10 mouse cellular contexts compared by ENCODE assay signal in genomic region chr12:9031166-9031565, GRCm38 (mm10). TPM values are rescaled to one million over a fixed set of nuclear protein-coding genes. Genes with fewer than 3 reads are reported as not detected.
DNase-seq lines count a peak whose midpoint lies in the region; ATAC-seq and TF ChIP-seq lines count a peak whose summit lies in the region.
"Had no signal": no experiment of that assay in that cellular context is flagged by ENCODE, and none has a peak within 500 bp of the region (broad histone marks: within the 10 kb centered on the region; RNA-seq: fewer than 3 reads in every experiment).

No protein-coding gene starts in this region.

- H3K27ac ChIP-seq in layer of hippocampus, adult 2 months = peak overlapping the region; percentile 53
- no peak overlapping the region for H3K27ac ChIP-seq in embryonic facial prominence, embryonic 15.5 days (replicated peaks)
- H3K27ac ChIP-seq in intestine, embryonic 15.5 days = 0 out of 2 replicates have a peak overlapping the region, but pooled peaks have one; percentile 100
- no peak overlapping the region for H3K27ac ChIP-seq in midbrain, postnatal 0 days (ENCODE audit: low read depth, low read length)

- peak overlapping the region; percentile 70 for H3K4me2 ChIP-seq in embryonic facial prominence, embryonic 15.5 days (replicated peaks)
- H3K4me2 ChIP-seq in intestine, embryonic 15.5 days (replicated peaks) = peak overlapping the region; percentile 65
- peak overlapping the region; percentile 58 for H3K4me2 ChIP-seq in midbrain, postnatal 0 days (ENCODE audit: low read depth, low read length, poor library complexity, severe bottlenecking)

- H3K4me1 ChIP-seq in embryonic facial prominence, embryonic 15.5 days = peaks cover 7% of the 10 kb centered on the region; the same call in 1 of the 2 replicates
- no peaks in the 10 kb centered on the region for H3K4me1 ChIP-seq in intestine, embryonic 15.5 days (replicated peaks)
- H3K4me1 ChIP-seq in midbrain, postnatal 0 days (ENCODE audit: insufficient read depth, low read length) = no peaks in the 10 kb centered on the region

- DNase-seq in layer of hippocampus, adult 2 months (ENCODE audit: low spot score in 2 of 2) = no peak
- DNase-seq in layer of hippocampus, adult 8-10 months (ENCODE audit: low spot score in 2 of 2) = no peak
- DNase-seq in midbrain, postnatal 0 days (ENCODE audit: low spot score) = no peak
- no peak for DNase-seq in thymus, postnatal 4 days
- DNase-seq in left cerebral cortex, adult 8-10 months (ENCODE audit: low spot score in 2 of 2) = no peak
- DNase-seq in ovary, postnatal 10 days (ENCODE audit: low spot score) = no peak
- DNase-seq: thymus, adult 18-20 months had no signal

- 0 out of 2 replicates have a peak overlapping the region, but pooled peaks have one; percentile 81 for H3K9ac ChIP-seq in embryonic facial prominence, embryonic 15.5 days
- H3K9ac ChIP-seq in intestine, embryonic 15.5 days = peak overlapping the region; percentile 91; the same call in 1 of the 2 replicates
- peak overlapping the region; percentile 68 for H3K9ac ChIP-seq in midbrain, postnatal 0 days (replicated peaks; ENCODE audit: low read length, poor library complexity, severe bottlenecking)

- WGBS in embryonic facial prominence, embryonic 15.5 days = 71% methylated on average over 8 of the region's 8 CpGs
- 62% methylated on average over 8 of the region's 8 CpGs for WGBS in intestine, embryonic 15.5 days
- 58% methylated on average over 8 of the region's 8 CpGs for WGBS in midbrain, postnatal 0 days

- no peak for TF ChIP-seq CTCF in layer of hippocampus, adult 2 months (conservative IDR thresholded peaks at IDR 0.05)
- no peak for TF ChIP-seq CTCF in midbrain, postnatal 0 days (IDR thresholded peaks at IDR 0.05)

- no peaks in the 10 kb centered on the region for H3K9me3 ChIP-seq in embryonic facial prominence, embryonic 15.5 days (replicated peaks)
- H3K9me3 ChIP-seq in intestine, embryonic 15.5 days = no peaks in the 10 kb centered on the region
- H3K9me3 ChIP-seq in midbrain, postnatal 0 days (ENCODE audit: low read length) = no peaks in the 10 kb centered on the region

- H3K27me3 ChIP-seq in embryonic facial prominence, embryonic 15.5 days = no peaks in the 10 kb centered on the region
- no peaks in the 10 kb centered on the region for H3K27me3 ChIP-seq in intestine, embryonic 15.5 days (replicated peaks)
- no peaks in the 10 kb centered on the region for H3K27me3 ChIP-seq in midbrain, postnatal 0 days (ENCODE audit: insufficient read depth, low read length)
- H3K27me3 ChIP-seq: Patski had no signal

- H3K4me3 ChIP-seq in layer of hippocampus, adult 2 months = peak overlapping the region; percentile 96
- H3K4me3 ChIP-seq in embryonic facial prominence, embryonic 15.5 days (replicated peaks) = peak overlapping the region; percentile 60
- peak overlapping the region; percentile 65 for H3K4me3 ChIP-seq in intestine, embryonic 15.5 days (replicated peaks)
- peak overlapping the region; percentile 46 for H3K4me3 ChIP-seq in midbrain, postnatal 0 days (ENCODE audit: low read depth, low read length)

- H3K36me3 ChIP-seq in embryonic facial prominence, embryonic 15.5 days = peaks cover 11% of the 10 kb centered on the region; the same call in 1 of the 2 replicates
- no peaks in the 10 kb centered on the region for H3K36me3 ChIP-seq in intestine, embryonic 15.5 days
- peaks cover 12% of the 10 kb centered on the region; the same call in 1 of the 2 replicates for H3K36me3 ChIP-seq in midbrain, postnatal 0 days (ENCODE audit: insufficient read depth, low read length)

- no peak for ATAC-seq in embryonic facial prominence, embryonic 15.5 days (ENCODE audit: insufficient number of reproducible peaks, low FRiP score, low TSS enrichment, low read depth)
- no peak for ATAC-seq in intestine, embryonic 15.5 days
- ATAC-seq in midbrain, postnatal 0 days (ENCODE audit: low FRiP score) = no peak
- ATAC-seq: Patski had no signal

RNA-seq across cellular contexts. Expression of gene Ttc32, which starts 1.4 kb away (rescaled TPM):
- 1 to 10 TPM; 4.7 to 5.3 TPM for total RNA-seq in layer of hippocampus, adult 2 months (2021)
- total RNA-seq in layer of hippocampus, adult 8-10 months (2022) = 1 to 10 TPM; 5.0 to 7.2 (median 5.4) TPM
- 14.4 and 14.5 TPM in 2 replicates for polyA plus RNA-seq in embryonic facial prominence, embryonic 15.5 days (2015; fragmentation: Nextera tagmentation; extraction: Ambion mirVana)
- 31.7 and 35.8 TPM in 2 replicates for polyA plus RNA-seq in intestine, embryonic 15.5 days (2015; fragmentation: Nextera tagmentation; extraction: Ambion mirVana)
- 5.1 and 8.6 TPM in 2 replicates for total RNA-seq in midbrain, postnatal 0 days (2014; rRNA removed)
- polyA plus RNA-seq in midbrain, postnatal 0 days (2015; fragmentation: Nextera tagmentation; extraction: Ambion mirVana) = 5.3 and 5.4 TPM in 2 replicates
- total RNA-seq in left cerebral cortex, adult 8-10 months (2022) = 1 to 10 TPM; 2.5 to 4.1 (median 3.8) TPM

RNA-seq across cellular contexts. Expression of gene Wdr35, which starts 57.5 kb away (rescaled TPM):
- total RNA-seq in layer of hippocampus, adult 2 months (2021) = 10 to 100 TPM; 36.7 to 49.3 TPM
- 10 to 100 TPM; 43.0 to 59.8 (median 44.9) TPM for total RNA-seq in layer of hippocampus, adult 8-10 months (2022)
- 20.1 and 22.4 TPM in 2 replicates for polyA plus RNA-seq in embryonic facial prominence, embryonic 15.5 days (2015; fragmentation: Nextera tagmentation; extraction: Ambion mirVana)
- polyA plus RNA-seq in intestine, embryonic 15.5 days (2015; fragmentation: Nextera tagmentation; extraction: Ambion mirVana) = 9.9 and 11.6 TPM in 2 replicates
- 19.3 and 24.2 TPM in 2 replicates for total RNA-seq in midbrain, postnatal 0 days (2014; rRNA removed)
- 21.4 and 22.4 TPM in 2 replicates for polyA plus RNA-seq in midbrain, postnatal 0 days (2015; fragmentation: Nextera tagmentation; extraction: Ambion mirVana)
- total RNA-seq in left cerebral cortex, adult 8-10 months (2022) = 10 to 100 TPM; 39.5 to 48.2 (median 43.8) TPM

Comparison
In these comparisons a context has a peak if more than half of its experiments do, and no peak if none do; other contexts are left out.
1. H3K27ac ChIP-seq: peak in layer of hippocampus, adult 2 months (single experiment) and intestine, embryonic 15.5 days (single experiment); none in embryonic facial prominence, embryonic 15.5 days (single experiment) and midbrain, postnatal 0 days (single experiment).
2. H3K4me3 ChIP-seq: peak in every context shown above with its lines; median percentile 96 in layer of hippocampus, adult 2 months; 65 in intestine, embryonic 15.5 days; 60 in embryonic facial prominence, embryonic 15.5 days; 46 in midbrain, postnatal 0 days.
3. Peak in every context shown above with its lines, with median percentiles within 50 percentile points of each other: H3K4me2 ChIP-seq and H3K9ac ChIP-seq.